Mouse (Mus musculus) left cerebral cortex, adult 9 months (tissue): Measurements from ENCODE around the gene Bhmt2.
A peak's percentile ranks its signal among the peaks of the same experiment; 100 is the strongest.

Source experiments
- DNase-seq, 2 experiments: peaks; one replicate each; pipeline ENCODE4 v3.0.0; 2022; ENCODE audit warnings: low spot score in 2 of 2

The Bhmt2 gene

DNA sequence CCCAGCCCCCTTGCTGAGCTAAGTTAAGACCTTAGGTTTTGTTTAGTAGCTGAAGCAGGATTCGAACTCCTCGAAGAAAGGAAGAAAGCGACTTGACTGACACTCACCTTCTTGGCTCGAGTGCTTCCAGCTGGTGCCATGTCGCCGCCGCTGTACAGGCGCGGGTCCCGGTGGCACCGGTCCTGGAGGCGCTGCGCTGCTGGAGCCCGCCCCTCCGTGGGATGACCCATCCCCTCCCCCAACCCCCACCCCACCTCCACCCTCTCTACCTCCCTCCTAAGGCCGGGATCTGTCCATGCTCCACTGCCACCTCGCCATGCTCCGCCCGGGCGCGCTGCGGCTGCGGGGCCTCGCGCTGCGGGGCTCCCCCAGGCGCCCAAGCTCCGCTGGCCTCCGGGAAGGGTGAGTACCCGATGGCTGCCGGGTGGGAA is at the start of gene Bhmt2, which contains the start of gene Dmgdh:
Gene Bhmt2, minus strand, starts transcription at position 172 of the 431 bp plus-strand sequence.
Gene Dmgdh, plus strand, starts transcription at position 303 of the 431 bp plus-strand sequence.
- DNase-seq: no peak

DNA sequence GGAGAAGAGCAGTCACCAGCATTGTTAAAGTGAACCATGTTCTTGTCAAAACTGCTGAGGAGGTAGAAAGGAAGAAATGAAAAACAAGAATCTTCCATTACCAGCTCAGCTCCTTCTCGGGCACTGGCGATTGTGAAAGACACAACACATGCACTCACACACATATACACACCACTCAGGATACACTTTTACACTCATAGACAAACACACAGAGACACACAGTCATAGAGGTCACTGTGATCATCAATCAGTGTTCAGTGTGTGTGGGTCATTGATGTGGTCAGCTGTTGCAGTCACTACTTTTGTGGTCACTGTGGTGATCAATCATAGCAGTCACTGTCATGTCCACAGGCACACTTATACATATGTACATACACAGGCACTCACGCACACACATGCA is 49.4 kb upstream of the Bhmt2 start:
- no peak for DNase-seq

DNA sequence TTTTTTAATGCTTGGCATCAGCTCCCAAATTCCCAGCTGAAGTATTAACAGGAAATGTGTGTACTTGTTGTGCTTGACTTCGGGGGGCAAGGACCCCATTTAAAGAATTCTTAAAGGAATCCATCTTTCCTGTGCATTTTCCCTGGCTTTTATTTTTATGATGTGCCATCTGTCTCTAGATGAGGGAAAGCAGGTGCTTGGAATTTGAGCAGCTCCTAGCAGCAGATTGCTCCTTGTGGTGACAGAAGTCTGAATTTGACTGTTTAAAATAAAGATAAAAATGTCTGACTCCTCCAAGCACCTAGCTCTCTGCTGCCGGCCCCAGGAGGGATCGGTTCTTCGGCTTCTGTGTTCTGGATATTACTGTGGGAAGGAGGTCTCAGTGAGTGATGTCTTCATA is 47.8 kb upstream of the Bhmt2 start:
- peak in 1 of 2 experiments; percentile 44 for DNase-seq

DNA sequence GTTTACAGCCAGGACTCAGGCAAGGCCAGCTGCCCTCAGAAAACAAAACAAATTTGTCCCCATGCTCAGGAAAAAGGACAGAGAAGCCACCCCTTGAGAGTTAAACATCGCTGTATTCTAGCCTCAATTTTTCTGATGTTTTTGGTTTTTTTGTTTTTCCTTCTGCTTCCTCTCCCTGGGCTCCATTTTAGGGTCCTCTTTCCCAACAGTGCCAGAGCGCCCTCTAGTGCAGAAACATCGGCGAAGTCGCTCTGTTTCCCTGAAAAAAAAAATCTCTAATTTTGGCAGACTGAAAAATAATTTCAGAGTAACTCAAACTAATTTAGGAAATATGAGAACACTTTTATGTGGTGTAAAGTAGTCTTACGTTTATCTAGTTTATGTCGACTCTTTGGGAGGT is 44.8 kb upstream of the Bhmt2 start:
- peak in 1 of 2 experiments; percentile 64 for DNase-seq

DNA sequence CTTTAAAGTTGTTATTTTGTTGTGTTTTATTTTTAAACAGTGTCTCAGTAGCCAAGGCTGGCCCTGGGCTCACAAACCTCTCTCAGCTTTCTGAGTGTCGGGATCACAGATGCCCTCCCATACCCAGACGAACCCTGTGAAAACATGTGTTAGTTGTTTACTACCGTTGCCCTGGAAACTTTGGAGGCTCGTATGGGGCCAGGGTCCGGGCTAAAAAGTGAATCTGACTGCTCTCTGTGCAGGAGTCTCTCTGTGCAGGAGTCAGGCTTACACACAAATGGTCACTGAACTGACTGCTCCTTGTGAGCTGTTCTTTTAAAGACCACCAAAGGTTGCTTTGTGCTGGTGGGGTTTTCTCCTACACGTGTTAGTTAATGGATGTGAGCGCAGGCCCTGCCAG is 43.0 kb upstream of the Bhmt2 start:
- DNase-seq: no peak

DNA sequence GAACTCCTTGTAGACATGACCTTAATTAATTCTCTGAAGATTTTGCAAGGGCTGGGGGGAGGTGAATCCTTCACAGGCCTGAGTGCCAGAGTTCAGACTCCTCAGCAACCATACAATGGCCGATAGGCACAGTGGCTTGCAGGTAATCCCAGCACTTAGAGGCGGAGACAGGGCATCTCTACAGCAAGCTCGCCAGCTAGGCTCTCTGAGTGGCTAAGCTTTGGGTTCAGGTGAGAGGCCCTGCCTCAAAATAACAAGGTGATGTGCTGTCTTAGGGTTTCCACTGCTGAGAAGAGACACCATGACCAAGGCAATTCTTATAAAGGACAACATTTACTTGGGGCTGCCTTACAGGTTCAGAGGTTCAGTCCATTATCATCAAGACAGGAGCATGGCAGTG is 39.7 kb upstream of the Bhmt2 start:
- DNase-seq: no peak

DNA sequence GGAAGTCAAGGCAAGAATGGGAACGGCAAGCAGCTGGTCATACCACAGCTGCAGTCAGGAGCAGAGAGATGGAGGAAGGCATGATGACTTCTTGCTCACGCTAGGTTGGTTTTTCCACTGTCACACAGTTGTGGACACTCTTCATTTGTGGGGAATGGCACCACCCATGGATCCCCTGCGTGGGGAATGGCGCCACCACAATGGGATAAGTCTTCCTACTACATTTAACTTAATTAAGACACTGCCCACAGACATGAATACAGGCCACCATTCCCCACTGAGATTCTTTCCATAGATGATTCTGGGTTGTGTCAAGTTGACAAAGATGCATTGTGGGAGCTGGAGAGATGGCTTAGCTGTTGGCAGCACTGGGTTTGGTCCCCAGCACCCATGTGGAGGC is 38.3 kb upstream of the Bhmt2 start:
- DNase-seq: no peak

DNA sequence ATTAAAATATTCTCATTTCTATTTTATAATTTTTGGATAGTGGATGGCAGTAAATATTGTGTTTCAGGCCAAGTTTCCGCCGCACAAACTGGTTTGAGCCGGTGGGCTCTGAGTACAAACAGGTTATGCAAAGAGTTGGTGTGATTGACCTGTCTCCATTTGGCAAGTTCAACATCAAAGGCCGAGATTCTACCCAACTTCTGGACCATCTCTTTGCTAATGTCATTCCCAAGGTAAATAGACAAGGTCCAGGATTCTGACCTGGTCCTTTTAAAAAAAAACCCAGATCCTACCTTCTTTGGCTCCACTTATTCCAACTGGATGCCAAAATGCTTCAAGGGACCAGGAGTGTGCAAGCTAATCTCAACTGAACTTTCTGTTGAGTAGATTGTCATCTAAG is 37.1 kb upstream of the Bhmt2 start:
- DNase-seq: no peak

DNA sequence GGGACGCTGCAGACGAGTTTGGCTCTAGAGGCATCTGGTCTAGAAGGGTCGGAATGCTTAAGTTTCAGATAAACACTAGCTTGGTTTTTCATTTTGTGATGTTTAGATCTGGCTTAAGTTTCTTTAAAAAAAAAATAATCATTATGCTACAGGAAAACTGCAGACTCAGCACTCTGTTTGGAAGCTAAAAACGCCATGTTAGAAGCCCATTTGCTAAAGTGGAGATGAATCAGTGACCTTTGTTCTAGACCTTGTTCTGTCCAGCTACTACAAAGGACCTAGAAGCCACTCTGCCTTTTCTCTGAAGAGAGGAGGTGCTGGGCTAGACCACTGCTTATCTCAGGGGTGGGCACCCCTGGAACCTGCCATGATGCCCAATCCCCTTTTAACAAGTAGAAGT is 36.2 kb upstream of the Bhmt2 start:
- no peak for DNase-seq

DNA sequence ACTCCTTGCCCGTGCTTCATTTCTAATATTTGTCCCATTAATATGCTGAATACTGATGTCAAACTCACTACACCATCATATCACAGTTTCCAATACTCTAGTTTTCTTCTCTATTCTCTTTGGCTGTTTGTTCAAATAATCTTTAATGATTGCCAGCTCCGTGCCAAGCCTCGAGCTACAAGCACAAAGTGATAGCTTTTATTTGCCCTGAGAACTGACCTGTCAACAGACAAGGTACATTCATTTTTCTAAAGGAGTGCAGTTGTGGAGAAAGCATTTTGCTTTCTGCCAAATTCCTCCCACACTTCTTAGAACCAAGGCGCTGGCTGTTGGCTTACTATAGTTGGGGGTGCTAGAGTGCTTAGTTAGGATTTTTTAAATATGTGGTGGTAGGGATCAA is 33.2 kb upstream of the Bhmt2 start:
- DNase-seq: no peak

DNA sequence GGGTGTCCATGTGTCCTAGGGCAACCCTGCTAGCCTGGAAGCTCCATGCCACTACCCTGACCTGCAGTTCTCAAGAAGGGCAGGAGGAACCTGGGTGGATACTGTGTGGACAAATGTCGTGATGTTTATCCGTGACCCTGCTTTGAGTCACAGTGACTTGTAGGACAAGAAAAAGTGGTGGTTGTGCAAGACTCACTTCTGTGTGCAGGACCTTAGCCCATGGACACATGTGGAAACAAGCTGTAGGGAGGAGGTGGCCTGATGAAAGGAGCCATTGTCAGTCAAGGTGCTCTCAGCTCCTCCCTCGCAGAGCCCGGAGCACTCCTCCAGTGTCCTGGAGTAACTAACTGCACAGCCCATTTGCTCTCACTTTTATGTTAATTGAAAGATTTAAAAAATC is 31.6 kb upstream of the Bhmt2 start:
- no peak for DNase-seq

DNA sequence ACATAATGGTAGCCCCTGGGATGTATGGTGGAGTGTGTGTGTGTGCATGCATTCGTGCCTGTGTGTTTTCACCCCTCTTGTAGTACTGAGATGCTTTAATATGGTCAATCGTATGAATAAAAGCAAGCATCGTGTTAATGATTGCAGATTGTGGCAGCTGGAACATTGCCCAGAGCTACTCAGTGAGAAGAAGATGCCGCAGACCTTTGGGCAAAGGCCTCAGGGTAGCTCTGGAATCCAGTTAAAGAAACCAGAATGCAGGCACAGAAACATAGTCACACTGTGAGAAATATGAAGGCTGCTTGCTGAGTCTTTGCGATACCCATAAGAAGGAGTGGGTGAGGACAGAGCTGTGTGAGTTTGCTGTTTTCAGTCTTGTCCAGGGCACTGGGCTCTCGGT is 24.8 kb upstream of the Bhmt2 start:
- DNase-seq: no peak

DNA sequence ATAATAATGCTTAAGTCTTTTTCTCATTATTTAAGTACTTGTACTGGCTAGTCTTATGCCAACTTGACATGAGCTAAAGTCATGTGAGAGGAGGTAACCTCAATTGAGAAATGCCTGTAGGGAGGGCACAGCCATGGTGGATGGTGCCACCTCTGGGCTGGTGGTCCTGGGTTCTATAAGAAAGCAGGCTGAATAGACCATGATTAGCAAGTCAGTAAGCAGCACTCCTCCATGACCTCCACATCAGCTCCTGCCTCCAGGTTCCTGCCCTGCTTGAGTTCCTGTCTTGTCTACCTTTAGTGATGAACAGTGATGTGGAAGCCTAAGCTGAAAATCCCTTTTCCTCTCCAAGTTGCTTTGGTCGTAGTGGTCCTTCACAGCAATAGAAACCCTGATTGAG is 16.7 kb upstream of the Bhmt2 start:
- DNase-seq: no peak

DNA sequence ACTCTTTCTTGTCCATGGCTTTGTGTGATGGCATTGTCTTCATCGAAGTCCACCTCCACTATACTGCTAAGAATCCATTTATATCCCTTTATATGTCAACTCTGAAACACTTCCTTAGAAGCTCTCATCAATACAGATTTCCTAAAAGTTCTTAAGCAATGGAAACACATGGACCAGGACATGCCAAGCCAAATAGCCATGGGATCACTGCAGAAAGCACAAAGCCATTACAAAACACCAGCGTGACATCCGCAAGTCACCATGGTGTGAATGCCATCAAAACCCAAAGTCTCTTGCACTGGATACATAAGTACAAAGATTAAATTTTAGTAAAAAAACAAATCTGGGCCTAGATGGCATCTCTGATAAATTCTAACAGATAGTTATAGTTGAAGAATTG is 15.5 kb upstream of the Bhmt2 start:
- no peak for DNase-seq

DNA sequence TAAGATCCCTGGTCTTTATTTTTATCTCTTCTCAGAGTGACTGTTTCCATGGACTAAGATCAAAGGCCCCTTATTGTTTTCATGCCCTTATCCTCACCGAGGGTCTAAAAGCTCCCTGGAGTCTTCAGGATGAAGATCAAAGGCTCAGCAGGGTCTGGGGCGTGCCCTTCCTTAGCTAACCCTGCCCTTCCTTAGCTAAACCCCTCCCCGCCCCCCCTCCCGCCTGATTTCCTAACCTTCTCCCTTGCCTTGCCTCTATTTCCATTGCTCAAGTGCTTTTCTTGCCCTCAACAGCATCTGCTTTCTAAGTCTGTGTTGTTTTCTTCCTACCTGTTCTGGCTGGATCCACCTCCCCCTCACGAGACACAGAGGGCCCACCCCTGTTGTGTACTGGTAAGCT is 13.2 kb upstream of the Bhmt2 start:
- DNase-seq: no peak

DNA sequence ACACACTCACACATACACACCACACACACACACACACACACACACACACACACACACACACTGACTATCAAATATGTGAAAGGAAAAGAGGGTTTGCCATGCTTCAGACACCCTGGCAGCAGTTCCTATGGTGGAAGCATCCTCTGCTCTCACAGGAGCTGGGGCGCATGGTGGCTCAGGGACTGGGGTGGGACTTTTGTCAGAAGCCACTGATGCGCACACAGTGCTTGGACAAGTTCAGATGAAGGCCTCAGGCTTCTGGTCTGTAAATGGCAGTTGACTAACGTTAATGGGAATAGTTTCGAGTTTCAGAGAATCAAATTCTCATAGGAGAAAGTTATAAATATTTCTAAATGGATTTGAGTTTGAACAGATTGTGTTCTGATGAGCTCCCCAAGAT is 11.1 kb upstream of the Bhmt2 start:
- no peak for DNase-seq

DNA sequence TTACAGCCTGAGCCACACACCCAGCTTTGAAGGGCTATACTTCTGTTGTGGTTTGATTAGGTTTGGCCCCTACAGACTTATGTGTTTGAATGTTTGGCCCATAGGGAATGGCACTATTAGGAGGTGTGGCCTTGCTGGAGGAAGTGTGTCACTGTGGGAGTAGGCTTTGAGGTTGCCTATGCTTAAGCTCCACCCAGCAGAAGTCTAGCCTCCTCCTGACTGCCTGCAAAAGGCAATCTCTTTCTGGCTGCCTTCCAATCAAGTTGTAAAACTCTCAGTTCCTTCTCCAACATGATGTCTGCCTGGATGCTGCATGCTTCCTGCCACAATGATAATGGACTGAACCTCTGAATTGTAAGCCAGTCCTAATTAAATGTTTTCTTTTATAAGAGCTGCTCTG is 9.2 kb upstream of the Bhmt2 start:
- no peak for DNase-seq

DNA sequence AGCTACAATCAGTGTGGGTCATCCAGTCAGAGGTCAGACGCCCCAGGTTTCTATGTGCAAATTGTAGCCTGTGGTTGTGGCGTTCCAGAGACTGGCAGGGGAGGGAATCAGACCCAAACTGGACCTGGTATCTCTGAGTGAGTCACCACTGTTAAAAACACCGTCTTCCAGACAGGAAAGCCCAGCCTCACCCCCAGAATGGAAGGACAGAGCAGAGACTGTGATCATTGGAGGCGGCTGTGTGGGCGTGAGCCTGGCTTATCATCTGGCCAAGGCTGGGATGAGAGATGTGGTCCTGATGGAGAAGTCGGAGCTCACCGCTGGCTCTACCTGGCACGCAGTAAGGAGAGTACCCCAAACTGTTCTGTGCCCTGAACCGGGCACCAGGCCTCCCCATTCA is 2.8 kb upstream of the Bhmt2 start:
- peak in 1 of 2 experiments; percentile 31 for DNase-seq

DNA sequence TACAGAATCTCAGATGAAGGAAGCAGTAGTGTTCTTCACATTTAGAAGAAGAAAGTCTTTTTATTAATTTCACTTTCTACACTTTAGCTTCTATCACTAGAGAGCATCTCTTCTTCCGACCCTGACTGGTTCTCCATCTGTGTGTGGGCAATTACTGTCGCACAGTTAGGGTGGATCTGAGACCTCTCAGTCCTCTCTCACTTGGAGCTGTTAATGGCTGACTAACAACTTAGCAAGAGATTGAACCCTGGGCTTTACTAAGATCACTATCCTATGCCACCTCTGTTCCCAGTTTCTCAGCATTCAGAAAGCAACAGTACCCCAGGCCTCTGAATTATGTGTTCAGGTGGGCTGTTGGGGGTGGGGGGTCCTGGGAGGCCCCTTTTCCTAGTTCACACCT is 806 bp downstream of the Bhmt2 start:
- DNase-seq: no peak

DNA sequence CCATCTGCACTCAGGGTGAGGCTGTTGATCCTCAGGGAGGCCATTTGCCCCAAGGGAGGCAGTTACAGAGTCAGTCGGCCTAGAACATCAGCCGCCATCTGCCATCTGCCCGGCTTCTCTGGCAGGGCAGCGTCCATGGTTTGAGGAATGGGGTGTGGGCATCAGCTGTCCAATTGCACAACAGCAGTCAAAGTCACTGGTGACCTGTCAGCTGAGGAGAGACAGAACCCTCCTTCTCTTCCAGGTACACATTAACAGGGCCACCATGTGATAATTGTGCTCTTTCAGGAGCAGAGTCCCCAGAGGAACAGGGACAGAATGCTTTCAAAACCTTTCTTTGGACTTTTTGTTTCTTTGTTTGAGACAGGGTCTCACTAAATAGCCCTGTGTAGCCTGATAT is 1.7 kb downstream of the Bhmt2 start:
- DNase-seq: no peak

DNA sequence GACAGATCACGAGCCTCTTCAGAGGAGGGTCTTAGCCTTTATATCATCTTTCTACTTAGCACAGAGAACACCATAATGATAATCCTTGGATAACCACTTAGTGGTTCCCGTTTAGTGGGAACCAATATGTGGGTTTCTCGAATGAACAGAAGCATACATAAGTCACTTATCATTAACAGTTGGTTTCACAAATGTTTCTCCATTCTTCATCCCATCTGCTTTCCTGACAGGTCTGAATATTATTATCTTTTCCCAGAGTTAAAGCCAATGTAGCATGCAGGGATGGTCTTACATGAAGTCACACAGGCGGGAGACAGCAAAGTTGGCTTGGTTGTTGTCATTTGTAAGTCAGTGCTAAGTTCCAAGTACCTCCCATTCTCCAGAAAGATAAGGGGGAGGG is 6.5 kb downstream of the Bhmt2 start:
- no peak for DNase-seq

DNA sequence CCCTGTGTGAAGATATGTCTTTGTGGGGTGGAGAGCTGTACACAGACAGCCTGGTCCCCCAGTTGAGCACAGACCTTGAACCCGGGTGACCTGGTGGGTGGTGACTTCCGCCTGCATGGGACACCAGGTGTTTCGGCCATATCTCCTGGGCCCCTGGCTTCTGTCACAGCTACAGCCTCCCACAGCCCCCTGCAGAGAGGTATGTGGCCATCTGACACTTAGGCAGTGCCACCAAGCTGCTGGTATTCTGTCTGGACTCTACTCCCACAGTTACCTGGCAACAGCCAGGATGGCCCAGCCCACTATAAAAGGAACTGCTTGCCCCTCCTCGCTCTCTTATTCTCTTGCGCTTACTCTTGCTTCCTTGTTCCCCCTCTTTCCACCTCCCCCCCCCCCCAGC is 16.2 kb downstream of the Bhmt2 start:
- DNase-seq: no peak

DNA sequence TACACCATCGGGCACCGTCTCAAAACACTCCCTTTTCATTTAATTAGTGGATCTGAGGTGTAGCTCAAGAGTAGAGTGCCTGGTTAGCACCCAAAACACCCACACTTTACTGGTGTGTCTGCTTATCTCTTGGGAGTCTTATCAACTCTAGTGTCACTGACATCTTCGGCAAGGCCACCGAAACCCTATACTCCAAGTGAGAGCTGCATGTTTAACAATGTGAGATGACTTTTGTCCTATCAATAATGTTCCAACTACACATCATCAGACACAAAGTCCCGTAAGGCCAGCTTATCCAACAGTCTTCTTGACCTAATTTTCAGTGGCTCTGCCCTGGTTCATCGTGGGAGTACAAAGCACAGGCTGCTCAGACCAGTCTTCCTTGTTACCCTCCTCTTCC is 20.7 kb downstream of the Bhmt2 start:
- no peak for DNase-seq

DNA sequence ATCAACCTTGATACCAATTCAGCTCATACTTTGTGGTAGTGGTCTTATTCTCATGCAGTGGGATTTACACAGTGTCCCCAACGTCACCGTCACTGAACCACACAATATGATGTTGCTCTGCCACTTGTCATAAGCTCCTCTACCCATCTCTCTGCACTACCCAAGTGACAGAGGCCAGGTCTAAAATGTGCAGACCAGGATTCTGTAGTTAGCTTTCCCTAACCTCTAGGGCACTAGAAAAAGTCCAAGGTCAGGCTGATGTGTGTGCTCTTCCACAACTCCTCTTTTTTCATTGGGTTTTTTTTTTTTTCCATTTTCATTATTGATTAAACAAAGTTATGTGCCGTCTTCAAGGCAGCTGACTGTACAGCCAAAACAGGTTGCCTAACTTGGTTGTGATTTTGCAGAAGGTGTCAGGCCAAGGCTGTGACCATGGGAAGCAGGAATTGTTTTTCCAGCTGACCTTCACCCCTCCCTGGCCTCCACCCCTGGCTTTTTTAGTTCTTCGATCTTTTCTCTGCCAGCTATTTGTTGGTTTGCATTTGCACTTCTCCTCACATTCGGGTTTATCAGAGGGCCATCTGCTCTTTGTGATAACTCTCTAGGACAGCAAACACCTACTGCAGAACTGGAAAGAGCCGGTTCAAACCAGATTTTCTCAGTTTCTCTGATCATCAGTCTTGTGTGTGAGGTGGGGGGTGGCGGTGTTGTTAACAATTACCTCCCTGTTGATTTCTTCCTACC is 25.5 kb downstream of the Bhmt2 start:
- DNase-seq: no peak
